Mouse (Mus musculus) kidney, postnatal 0 days (tissue): ENCODE measurements at regions not wholly inside any gene's neighbourhood (a gene's known extent, or its start where the extent isn't known, plus 50 kb on each side); places are given as distances from the start of the nearest gene placed in this dataset.

Source experiments
- ATAC-seq: fragments of 200-750 bp; cut with Nextera tagmentation; replicated peaks from 2 replicates; pipeline ENCODE4 v1.8.0; 2017; ENCODE audit warnings: low read depth, moderate number of reproducible peaks, moderate TSS enrichment, moderate library complexity; ENCODE audit not compliant: low FRiP score
- DNase-seq: peaks from one replicate; pipeline ENCODE4 v3.0.0-alpha.2; 2016; ENCODE audit warnings: low spot score
- H3K27ac ChIP-seq: fragments of 300-500 bp; sonication (generic); 2 replicates; pipeline ENCODE4 v1.5.1; 2014; ENCODE audit warnings: mild to moderate bottlenecking
- H3K27me3 ChIP-seq: fragments of 300-500 bp; sonication (generic); 2 replicates; pipeline ENCODE4 v1.6.1; 2014; ENCODE audit warnings: low read length, mixed read lengths; ENCODE audit not compliant: insufficient read depth
- H3K36me3 ChIP-seq: fragments of 300-500 bp; sonication (generic); 2 replicates; pipeline ENCODE4 v1.6.1; 2014; ENCODE audit warnings: low read length, mixed read lengths; ENCODE audit not compliant: insufficient read depth
- H3K4me1 ChIP-seq: fragments of 300-500 bp; sonication (generic); replicated peaks from 2 replicates; pipeline ENCODE4 v1.6.1; 2014; ENCODE audit warnings: antibody characterized with exemption, low read length, mixed read lengths; ENCODE audit not compliant: insufficient read depth
- H3K4me2 ChIP-seq: fragments of 300-500 bp; sonication (generic); 2 replicates; pipeline ENCODE4 v1.6.1; 2014; ENCODE audit warnings: mild to moderate bottlenecking, low read length, moderate library complexity, mixed read lengths
- H3K4me3 ChIP-seq: fragments of 300-500 bp; sonication (generic); replicated peaks from 2 replicates; pipeline ENCODE4 v1.5.1; 2014; ENCODE audit warnings: low read depth, low read length
- H3K9ac ChIP-seq: fragments of 300-500 bp; sonication (generic); 2 replicates; pipeline ENCODE4 v1.6.1; 2014; ENCODE audit warnings: low read depth, low read length
- H3K9me3 ChIP-seq: fragments of 300-500 bp; sonication (generic); replicated peaks from 2 replicates; pipeline ENCODE4 v1.6.1; 2016; ENCODE audit warnings: low read length, inconsistent platforms, mixed read lengths
- CTCF ChIP-seq: IDR thresholded peaks from 2 replicates; pipeline ENCODE4 v1.5.1; 2016; ENCODE audit warnings: antibody characterized with exemption, low read depth, mild to moderate bottlenecking, moderate library complexity
- WGBS: fragments of 180-500 bp; shearing (Covaris S2); extraction: QIAGEN DNeasy Blood & Tissue Kit; methylation state at CpG from one replicate; pipeline ENCODE4 v1.1.7; 2014; 5-methylcytosine and 5-hydroxymethylcytosine counted together

DNA sequence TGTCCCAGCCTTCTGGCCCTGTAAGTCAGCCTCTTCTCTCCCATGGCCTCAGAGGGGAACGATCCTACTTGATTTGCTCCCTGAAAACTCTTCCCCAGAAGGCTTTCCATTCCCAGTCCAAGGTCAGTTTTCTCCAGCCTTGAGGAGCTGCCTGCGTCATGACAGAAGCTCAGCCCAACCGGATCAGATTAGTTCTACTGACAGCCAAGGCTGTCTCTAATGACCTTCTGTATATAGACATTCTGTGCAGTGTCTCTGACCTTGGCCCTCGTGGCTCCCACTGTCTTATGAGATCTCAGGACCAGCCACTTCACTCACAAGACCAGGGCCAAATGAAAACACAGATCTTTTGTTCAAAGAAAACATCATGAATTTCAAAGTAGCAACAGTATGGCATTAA is 166.6 kb upstream of the Cited2 start:
- Histone ChIP-seq H3K4me1 (0 out of 2 replicates have a peak, but pooled peaks cover 8% of the 10 kb centered on the region), H3K4me3 (no peak overlapping the region), H3K36me3 (no peaks in the 10 kb centered on the region), H3K27ac (no peak overlapping the region), H3K9ac (no peak overlapping the region), H3K27me3 (no peaks in the 10 kb centered on the region), H3K9me3 (no peaks in the 10 kb centered on the region), H3K4me2 (no peak overlapping the region)
- no peak for DNase-seq
- 55% methylated on average over 4 of the region's 4 CpGs for WGBS
- TF ChIP-seq CTCF, result no peak
- no peak for ATAC-seq

DNA sequence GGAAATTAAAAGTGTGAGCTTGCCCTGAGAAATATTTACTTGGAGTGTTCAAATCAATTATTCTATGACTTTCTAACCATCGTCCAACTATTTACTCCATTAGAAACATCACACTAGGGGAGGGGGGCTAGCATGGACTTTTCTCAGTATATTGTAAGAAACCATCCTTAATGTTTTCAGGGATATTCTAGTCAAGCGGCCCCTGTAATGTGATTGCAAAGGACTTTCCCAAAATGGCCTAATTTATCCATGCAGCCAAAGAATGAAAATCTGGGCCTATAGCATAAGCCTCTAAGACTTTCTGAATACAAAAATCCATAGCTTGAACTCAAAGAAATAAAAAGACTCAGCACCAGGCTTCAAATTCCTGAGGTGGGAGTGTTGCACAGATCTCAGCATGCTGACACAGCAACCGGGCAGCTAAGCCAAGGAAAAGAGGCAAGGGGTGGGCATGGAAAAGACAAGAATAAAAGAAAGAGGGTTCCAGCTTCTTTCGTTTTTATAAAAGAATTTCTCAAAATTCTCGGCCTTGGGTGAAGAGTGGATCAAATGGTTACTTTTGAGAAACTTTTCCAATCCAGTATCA is 163.6 kb upstream of the Cited2 start:
- DNase-seq (peak; percentile 47), ATAC-seq (no peak)
- WGBS, result 65% methylated on average over 5 of the region's 5 CpGs
- Histone ChIP-seq H3K4me3 (no peak overlapping the region), H3K9me3 (no peaks in the 10 kb centered on the region), H3K27ac (no peak overlapping the region), H3K36me3 (no peaks in the 10 kb centered on the region), H3K4me1 (peaks cover 21% of the 10 kb centered on the region), H3K27me3 (no peaks in the 10 kb centered on the region), H3K4me2 (no peak overlapping the region), H3K9ac (no peak overlapping the region)
- no peak for TF ChIP-seq CTCF

DNA sequence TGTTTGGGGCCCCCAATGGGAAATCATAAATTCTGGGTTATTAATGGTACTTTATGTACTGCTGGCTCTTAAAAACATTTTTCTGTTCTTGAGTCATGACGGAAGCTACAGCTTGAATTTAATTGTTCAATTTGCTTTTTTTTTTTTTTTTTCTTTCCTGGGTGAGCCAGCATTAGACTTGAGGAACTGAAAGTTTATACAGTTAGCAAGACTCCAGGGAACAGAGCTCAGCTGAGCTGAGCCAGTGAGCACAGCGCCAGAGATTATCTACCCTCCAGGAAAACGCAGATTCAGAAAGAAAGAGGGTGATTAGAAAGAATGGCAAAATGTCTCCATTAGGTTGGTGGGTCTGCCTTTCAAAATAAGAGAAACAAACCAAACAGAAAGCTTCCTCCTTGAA is 163.0 kb upstream of the Cited2 start:
- Histone ChIP-seq H3K9ac (no peak overlapping the region), H3K27ac (peak overlapping the region; percentile 57), H3K4me3 (no peak overlapping the region), H3K4me1 (peaks cover 21% of the 10 kb centered on the region), H3K9me3 (no peaks in the 10 kb centered on the region), H3K36me3 (no peaks in the 10 kb centered on the region), H3K4me2 (no peak overlapping the region), H3K27me3 (no peaks in the 10 kb centered on the region)
- WGBS, result 59% methylated on average over 3 of the region's 3 CpGs
- ATAC-seq (no peak), DNase-seq (peak; percentile 50)
- no peak for TF ChIP-seq CTCF

DNA sequence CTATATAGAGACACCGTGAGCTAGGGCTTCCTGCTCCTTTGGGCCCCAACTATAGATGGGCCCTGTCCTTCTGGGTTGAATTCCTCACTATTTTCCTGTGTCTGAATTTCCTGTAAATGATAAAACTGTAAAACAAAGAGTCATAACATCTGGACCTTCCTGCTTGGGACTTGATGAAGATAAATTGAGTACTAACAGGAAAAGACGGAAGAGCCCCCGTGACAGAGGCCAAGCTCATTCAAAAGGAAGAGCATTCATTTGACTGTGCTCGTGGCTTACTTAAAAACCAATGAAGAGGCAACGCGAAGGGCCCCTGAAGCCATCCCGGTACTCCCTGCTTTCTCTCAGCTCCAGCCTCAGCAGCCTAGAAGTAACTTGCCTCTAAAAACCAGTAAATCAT is 161.6 kb upstream of the Cited2 start:
- Histone ChIP-seq H3K4me1 (peaks cover 21% of the 10 kb centered on the region), H3K27me3 (no peaks in the 10 kb centered on the region), H3K4me3 (no peak overlapping the region), H3K9me3 (no peaks in the 10 kb centered on the region), H3K4me2 (no peak overlapping the region), H3K36me3 (no peaks in the 10 kb centered on the region), H3K27ac (no peak overlapping the region), H3K9ac (no peak overlapping the region)
- no peak for ATAC-seq
- DNase-seq, result peak; percentile 77
- TF ChIP-seq CTCF, result no peak
- WGBS, result 41% methylated on average over 7 of the region's 7 CpGs

DNA sequence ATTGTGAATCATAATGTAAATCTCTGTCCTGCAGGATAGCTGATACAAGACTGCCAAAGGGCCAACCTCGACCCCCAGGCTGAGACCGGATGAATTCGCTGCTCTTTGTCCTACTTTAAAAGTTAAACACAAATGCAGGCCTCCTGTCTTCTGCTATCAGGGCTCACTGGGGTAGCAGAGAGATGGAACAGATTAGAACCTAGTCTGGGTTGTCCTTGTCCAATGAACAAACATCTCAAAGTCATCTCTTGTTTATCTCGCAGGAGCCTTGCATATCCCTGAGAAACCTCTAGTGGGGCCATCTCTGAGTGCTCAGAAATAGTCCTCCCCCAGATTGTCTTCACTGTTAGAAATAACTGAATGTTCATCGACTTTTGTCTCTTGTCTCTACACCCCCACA is 161.0 kb upstream of the Cited2 start:
- H3K9ac ChIP-seq, result no peak overlapping the region
- H3K4me2 ChIP-seq, result no peak overlapping the region
- no peak for ATAC-seq
- no peak overlapping the region for H3K4me3 ChIP-seq
- H3K27ac ChIP-seq, result no peak overlapping the region
- no peak for DNase-seq
- WGBS, result 71% methylated on average over 5 of the region's 5 CpGs
- H3K36me3 ChIP-seq, result no peaks in the 10 kb centered on the region
- H3K4me1 ChIP-seq, result peaks cover 21% of the 10 kb centered on the region
- no peaks in the 10 kb centered on the region for H3K27me3 ChIP-seq
- H3K9me3 ChIP-seq, result no peaks in the 10 kb centered on the region
- TF ChIP-seq CTCF, result no peak

DNA sequence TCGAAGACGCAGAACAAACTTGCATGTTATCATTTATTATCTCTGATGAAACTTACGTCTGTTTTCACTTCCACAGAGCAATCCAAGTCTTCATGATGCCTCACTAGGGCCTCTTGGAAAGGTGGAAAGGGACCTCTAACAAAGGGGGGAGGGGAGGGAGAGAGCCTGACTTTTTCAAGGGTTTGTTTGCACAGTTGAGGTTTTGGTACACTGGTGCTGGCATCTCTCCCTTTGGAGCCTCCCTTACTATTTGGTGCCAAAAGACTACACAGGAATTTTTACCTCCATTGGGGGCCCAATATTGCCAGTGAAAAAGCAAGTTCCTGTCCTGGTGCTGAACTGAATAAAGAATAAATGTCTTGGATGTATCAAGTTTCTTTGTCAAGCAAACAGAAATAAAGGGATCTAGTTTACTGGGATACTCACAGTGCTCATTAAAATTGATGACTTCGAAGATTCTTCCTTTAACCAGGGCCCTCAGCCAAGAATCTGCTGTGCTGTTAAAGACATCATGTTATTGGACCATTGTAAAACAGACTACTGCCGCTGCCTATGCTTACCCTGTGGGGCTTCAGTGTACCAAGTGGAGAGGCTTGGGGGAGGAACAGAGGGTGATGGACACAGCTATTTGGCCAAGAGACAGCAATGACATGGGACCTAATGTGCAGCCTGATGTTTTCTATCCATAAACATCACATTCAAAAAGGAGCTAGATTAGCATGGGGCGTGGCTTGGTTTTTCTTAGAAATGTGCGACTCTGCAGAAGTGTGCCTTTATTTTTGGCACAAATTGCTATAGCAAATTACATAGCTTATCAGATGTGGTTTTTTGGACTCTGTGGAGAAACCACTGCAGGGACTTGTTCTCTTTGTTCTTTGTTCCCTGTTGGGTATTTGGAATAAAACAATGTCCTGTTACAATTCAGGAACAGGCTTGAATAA is 160.3 kb upstream of the Cited2 start:
- Histone ChIP-seq H3K27me3 (no peaks in the 10 kb centered on the region), H3K4me3 (no peak overlapping the region), H3K27ac (no peak overlapping the region; the same call in 1 of the 2 replicates), H3K4me2 (no peak overlapping the region), H3K4me1 (peaks cover 21% of the 10 kb centered on the region), H3K9me3 (no peaks in the 10 kb centered on the region), H3K9ac (no peak overlapping the region), H3K36me3 (no peaks in the 10 kb centered on the region)
- TF ChIP-seq CTCF, result no peak
- WGBS, result 43% methylated on average over 7 of the region's 7 CpGs
- no peak for ATAC-seq
- DNase-seq, result peak; percentile 74
